Mouse (Mus musculus) liver, postnatal 0 days (tissue): ENCODE data around the gene Relt. TPM values are rescaled to one million over a fixed set of nuclear protein-coding genes. Genes with fewer than 3 reads are reported as not detected.

Experiments used
- ATAC-seq: fragments of 200-750 bp; cut with Nextera tagmentation; 2 replicates; pipeline ENCODE4 v1.8.0; 2017; ENCODE audit warnings: mild to moderate bottlenecking, moderate library complexity
- DNase-seq: peaks from one replicate; pipeline ENCODE4 v3.0.0-alpha.2; 2016
- H3K27ac ChIP-seq: fragments of 300-500 bp; sonication (generic); 2 replicates; pipeline ENCODE4 v1.5.1; 2014; ENCODE audit warnings: antibody characterized with exemption, moderate library complexity, mild to moderate bottlenecking, low read depth
- H3K27me3 ChIP-seq: fragments of 300-500 bp; sonication (generic); 2 replicates; pipeline ENCODE4 v1.6.1; 2014; ENCODE audit warnings: low read length, control low read depth, mixed read lengths; ENCODE audit not compliant: insufficient read depth
- H3K36me3 ChIP-seq: fragments of 300-500 bp; sonication (generic); replicated peaks from 2 replicates; pipeline ENCODE4 v1.6.1; 2014; ENCODE audit warnings: mild to moderate bottlenecking, control low read depth, low read length, moderate library complexity, mixed read lengths; ENCODE audit not compliant: insufficient read depth
- H3K4me1 ChIP-seq: fragments of 300-500 bp; sonication (generic); 2 replicates; pipeline ENCODE4 v1.6.1; 2014; ENCODE audit warnings: antibody characterized with exemption, mild to moderate bottlenecking, control low read depth; ENCODE audit not compliant: insufficient read depth
- H3K4me2 ChIP-seq: fragments of 300-500 bp; sonication (generic); 2 replicates; pipeline ENCODE4 v1.6.1; 2014; ENCODE audit warnings: low read depth, mild to moderate bottlenecking, low read length, moderate library complexity, mixed read lengths
- H3K4me3 ChIP-seq: fragments of 300-500 bp; sonication (generic); 2 replicates; pipeline ENCODE4 v1.5.1; 2014; ENCODE audit warnings: low read depth, low read length
- H3K9ac ChIP-seq: fragments of 300-500 bp; sonication (generic); replicated peaks from 2 replicates; pipeline ENCODE4 v1.6.1; 2014; ENCODE audit warnings: mild to moderate bottlenecking, moderate library complexity
- H3K9me3 ChIP-seq: fragments of 300-500 bp; sonication (generic); 2 replicates; pipeline ENCODE4 v1.6.1; 2016; ENCODE audit warnings: mild to moderate bottlenecking, control low read depth, low read length, mixed read lengths
- CTCF ChIP-seq: sonication (generic); IDR thresholded peaks from 2 replicates; pipeline ENCODE4 v1.5.1; 2016; ENCODE audit warnings: antibody characterized with exemption, low read depth
- EP300 ChIP-seq: IDR thresholded peaks from 2 replicates; pipeline ENCODE4 v1.6.1; 2016; ENCODE audit warnings: antibody characterized with exemption, low read depth, mild to moderate bottlenecking
- WGBS: fragments of 180-500 bp; shearing (Covaris S2); extraction: QIAGEN DNeasy Blood & Tissue Kit; methylation state at CpG from one replicate; pipeline ENCODE4 v1.1.7; 2014; ENCODE audit not compliant: insufficient replicate concordance; 5-methylcytosine and 5-hydroxymethylcytosine counted together
- polyA plus RNA-seq: library from polyadenylated mRNA; unstranded; fragments of >200 nt; fragmentation: Nextera tagmentation; extraction: Ambion mirVana; gene quantifications from 2 replicates; pipeline ENCODE4 v1.2.1, GENCODE M21; 2015

The Relt gene
- polyA plus RNA-seq, 1 experiment from 2014 or later: 7.5 TPM

GRCm38 (mm10) chr7:100879595-100879994, 16.3 kb upstream of the Relt start:
- ATAC-seq (peak; percentile 78), DNase-seq (peak; percentile 91)
- peak overlapping the region; percentile 50 for H3K4me2 ChIP-seq
- H3K4me3 ChIP-seq: no peak overlapping the region
- H3K27ac ChIP-seq: no peak overlapping the region
- TF ChIP-seq CTCF (peak; percentile 75), EP300 (no peak)
- H3K36me3 ChIP-seq: no peaks in the 10 kb centered on the region; the same call in 1 of the 2 replicates
- H3K27me3 ChIP-seq: no peaks in the 10 kb centered on the region
- whole genome bisulfite sequencing: 27% methylated on average over 20 of the region's 20 CpGs
- peaks cover 10% of the 10 kb centered on the region for H3K4me1 ChIP-seq
- H3K9ac ChIP-seq: 0 out of 2 replicates have a peak overlapping the region, but pooled peaks have one; percentile 16
- no peaks in the 10 kb centered on the region for H3K9me3 ChIP-seq

- peaks cover 13% of the 10 kb centered on the region for H3K4me1 ChIP-seq
- H3K9ac ChIP-seq: no peak overlapping the region
- H3K4me2 ChIP-seq: no peak overlapping the region
- no peak for TF ChIP-seq EP300
- TF ChIP-seq CTCF: no peak
- no peak overlapping the region for H3K4me3 ChIP-seq
- no peak for ATAC-seq
- H3K27me3 ChIP-seq: no peaks in the 10 kb centered on the region
- H3K9me3 ChIP-seq: no peaks in the 10 kb centered on the region
- H3K27ac ChIP-seq: no peak overlapping the region
- H3K36me3 ChIP-seq: no peaks in the 10 kb centered on the region
- 73% methylated on average over 9 of the region's 9 CpGs for whole genome bisulfite sequencing
- no peak for DNase-seq
These were observed 13.5 kb upstream of the Relt start for GRCm38 (mm10) chr7:100876771-100877170.

- DNase-seq (no peak), ATAC-seq (no peak)
- TF ChIP-seq CTCF (no peak), EP300 (no peak)
- H3K4me3 ChIP-seq: no peak overlapping the region
- 78% methylated on average over 13 of the region's 13 CpGs for WGBS
- H3K36me3 ChIP-seq: no peaks in the 10 kb centered on the region
- H3K27ac ChIP-seq: peak overlapping the region; percentile 51; the same call in 1 of the 2 replicates
- H3K4me1 ChIP-seq: peaks cover 13% of the 10 kb centered on the region
- no peak overlapping the region for H3K4me2 ChIP-seq
- H3K9me3 ChIP-seq: no peaks in the 10 kb centered on the region
- H3K9ac ChIP-seq: no peak overlapping the region
- no peaks in the 10 kb centered on the region for H3K27me3 ChIP-seq
These were observed 13.0 kb upstream of the Relt start for GRCm38 (mm10) chr7:100876293-100876692.

- Histone ChIP-seq H3K4me1 (peaks cover 13% of the 10 kb centered on the region), H3K36me3 (no peaks in the 10 kb centered on the region), H3K4me3 (no peak overlapping the region), H3K27ac (peak overlapping the region; percentile 51; the same call in 1 of the 2 replicates), H3K9ac (no peak overlapping the region), H3K4me2 (no peak overlapping the region), H3K27me3 (no peaks in the 10 kb centered on the region), H3K9me3 (no peaks in the 10 kb centered on the region)
- TF ChIP-seq EP300: peak; percentile 38; the same call in 1 of the 2 replicates
- TF ChIP-seq CTCF: no peak
- ATAC-seq (peak; percentile 16; the same call in 1 of the 2 replicates), DNase-seq (no peak)
- WGBS: 25% methylated on average over 1 of the region's 1 CpGs
These were observed 12.6 kb upstream of the Relt start for GRCm38 (mm10) chr7:100875822-100876221.

- peaks cover 31% of the 10 kb centered on the region for H3K4me1 ChIP-seq
- no peak overlapping the region for H3K9ac ChIP-seq
- no peak overlapping the region for H3K4me3 ChIP-seq
- WGBS: 91% methylated on average over 13 of the region's 13 CpGs
- no peak overlapping the region for H3K27ac ChIP-seq
- H3K4me2 ChIP-seq: no peak overlapping the region
- DNase-seq (no peak), ATAC-seq (no peak)
- TF ChIP-seq EP300: no peak
- no peaks in the 10 kb centered on the region for H3K36me3 ChIP-seq
- H3K9me3 ChIP-seq: no peaks in the 10 kb centered on the region
- H3K27me3 ChIP-seq: no peaks in the 10 kb centered on the region
These were observed 10.0 kb upstream of the Relt start for GRCm38 (mm10) chr7:100873197-100873596.

GRCm38 (mm10) chr7:100871892-100872291, 8.6 kb upstream of the Relt start:
- H3K4me1 ChIP-seq: peaks cover 36% of the 10 kb centered on the region
- H3K4me3 ChIP-seq: no peak overlapping the region
- no peak for ATAC-seq
- TF ChIP-seq EP300: no peak
- no peak for TF ChIP-seq CTCF
- H3K36me3 ChIP-seq: no peaks in the 10 kb centered on the region
- 52% methylated on average over 5 of the region's 5 CpGs for WGBS
- H3K27me3 ChIP-seq: no peaks in the 10 kb centered on the region
- H3K4me2 ChIP-seq: no peak overlapping the region
- DNase-seq: no peak
- no peaks in the 10 kb centered on the region for H3K9me3 ChIP-seq
- no peak overlapping the region for H3K9ac ChIP-seq
- no peak overlapping the region for H3K27ac ChIP-seq

- no peaks in the 10 kb centered on the region for H3K9me3 ChIP-seq
- H3K36me3 ChIP-seq: no peaks in the 10 kb centered on the region
- no peak overlapping the region for H3K27ac ChIP-seq
- H3K9ac ChIP-seq: no peak overlapping the region
- no peaks in the 10 kb centered on the region for H3K27me3 ChIP-seq
- ATAC-seq (no peak), DNase-seq (no peak)
- TF ChIP-seq EP300 (no peak), CTCF (no peak)
- peaks cover 36% of the 10 kb centered on the region for H3K4me1 ChIP-seq
- H3K4me2 ChIP-seq: no peak overlapping the region
- H3K4me3 ChIP-seq: no peak overlapping the region
- WGBS: 73% methylated on average over 4 of the region's 4 CpGs
These were observed 8.1 kb upstream of the Relt start for GRCm38 (mm10) chr7:100871355-100871754.
